24 mouse cellular contexts compared by ENCODE assay signal in genomic region chr7:74523086-74523485, GRCm38 (mm10). TPM values are rescaled to one million over a fixed set of nuclear protein-coding genes. Genes with fewer than 3 reads are reported as not detected.
DNase-seq lines count a peak whose midpoint lies in the region; ATAC-seq lines count a peak whose summit lies in the region.
"Had no signal": no experiment of that assay in that cellular context is flagged by ENCODE, and none has a peak within 500 bp of the region (broad histone marks: within the 10 kb centered on the region; RNA-seq: fewer than 3 reads in every experiment).

No protein-coding gene starts in this region.

- H3K27ac ChIP-seq in hindbrain, embryonic 10.5 days = no peak overlapping the region
- no peak overlapping the region for H3K27ac ChIP-seq in hindbrain, embryonic 12.5 days
- H3K27ac ChIP-seq in hindbrain, embryonic 11.5 days (ENCODE audit: low read depth, low read length) = no peak overlapping the region
- H3K27ac ChIP-seq: embryonic facial prominence, embryonic 13.5 days; intestine, embryonic 15.5 days; neural tube, embryonic 12.5 days; stomach, postnatal 0 days had no signal

- H3K4me1 ChIP-seq in hindbrain, embryonic 10.5 days (replicated peaks) = peaks cover 13% of the 10 kb centered on the region
- peaks cover 11% of the 10 kb centered on the region for H3K4me1 ChIP-seq in hindbrain, embryonic 12.5 days
- H3K4me1 ChIP-seq in hindbrain, embryonic 11.5 days (replicated peaks; ENCODE audit: control insufficient read depth, insufficient read depth, low read length) = 0 out of 2 replicates have a peak, but pooled peaks cover 2% of the 10 kb centered on the region
- peaks cover 69% of the 10 kb centered on the region for H3K4me1 ChIP-seq in megakaryocyte, embryonic 14.5 days
- H3K4me1 ChIP-seq: embryonic facial prominence, embryonic 13.5 days; intestine, embryonic 15.5 days; neural tube, embryonic 12.5 days had no signal

- peaks cover 78% of the 10 kb centered on the region for H3K27me3 ChIP-seq in hindbrain, embryonic 10.5 days (ENCODE audit: insufficient read depth, poor library complexity, severe bottlenecking)
- H3K27me3 ChIP-seq in hindbrain, embryonic 12.5 days = peaks cover 41% of the 10 kb centered on the region
- peaks cover 9% of the 10 kb centered on the region; the same call in 1 of the 2 replicates for H3K27me3 ChIP-seq in hindbrain, embryonic 11.5 days (ENCODE audit: control insufficient read depth, insufficient read depth, low read length)
- no peaks in the 10 kb centered on the region for H3K27me3 ChIP-seq in megakaryocyte, embryonic 14.5 days (replicated peaks)
- H3K27me3 ChIP-seq: embryonic facial prominence, embryonic 13.5 days; heart, embryonic 12.5 days; intestine, embryonic 15.5 days had no signal

- H3K9ac ChIP-seq in hindbrain, embryonic 12.5 days = no peak overlapping the region
- no peak overlapping the region for H3K9ac ChIP-seq in hindbrain, embryonic 11.5 days (ENCODE audit: low read depth, low read length)
- H3K9ac ChIP-seq: embryonic facial prominence, embryonic 13.5 days; heart, embryonic 12.5 days; intestine, embryonic 15.5 days; neural tube, embryonic 12.5 days had no signal

- no peaks in the 10 kb centered on the region for H3K36me3 ChIP-seq in hindbrain, embryonic 10.5 days
- no peaks in the 10 kb centered on the region for H3K36me3 ChIP-seq in hindbrain, embryonic 12.5 days
- no peaks in the 10 kb centered on the region for H3K36me3 ChIP-seq in hindbrain, embryonic 11.5 days (ENCODE audit: control insufficient read depth, insufficient read depth, low read length)
- no peaks in the 10 kb centered on the region for H3K36me3 ChIP-seq in megakaryocyte, embryonic 14.5 days (replicated peaks; ENCODE audit: low read length)
- H3K36me3 ChIP-seq: embryonic facial prominence, embryonic 13.5 days; heart, embryonic 12.5 days; intestine, embryonic 15.5 days; neural tube, embryonic 12.5 days had no signal

- H3K4me3 ChIP-seq in hindbrain, embryonic 10.5 days = no peak overlapping the region
- H3K4me3 ChIP-seq in hindbrain, embryonic 12.5 days = no peak overlapping the region
- no peak overlapping the region for H3K4me3 ChIP-seq in hindbrain, embryonic 11.5 days (ENCODE audit: low read depth, low read length)
- peak overlapping the region; percentile 46 for H3K4me3 ChIP-seq in megakaryocyte, embryonic 14.5 days (replicated peaks)
- H3K4me3 ChIP-seq: embryonic facial prominence, embryonic 13.5 days; heart, embryonic 12.5 days; intestine, embryonic 15.5 days; neural tube, embryonic 12.5 days had no signal

- H3K9me3 ChIP-seq in hindbrain, embryonic 10.5 days = no peaks in the 10 kb centered on the region
- no peaks in the 10 kb centered on the region for H3K9me3 ChIP-seq in hindbrain, embryonic 12.5 days (replicated peaks)
- no peaks in the 10 kb centered on the region for H3K9me3 ChIP-seq in hindbrain, embryonic 11.5 days (ENCODE audit: control insufficient read depth, low read length)
- H3K9me3 ChIP-seq in megakaryocyte, embryonic 14.5 days = no peaks in the 10 kb centered on the region
- H3K9me3 ChIP-seq: embryonic facial prominence, embryonic 13.5 days; heart, embryonic 12.5 days; intestine, embryonic 15.5 days; neural tube, embryonic 12.5 days had no signal

- peak; percentile 38 for DNase-seq in hindbrain, embryonic 10.5 days (ENCODE audit: low spot score)
- DNase-seq in embryo, embryonic 10.5 days (ENCODE audit: low spot score) = peak; percentile 14
- peak; percentile 37 for DNase-seq in hindbrain, embryonic 11.5 days (ENCODE audit: low spot score)
- no peak for DNase-seq in kidney, postnatal 25 days
- no peak for DNase-seq in adrenal gland, adult (ENCODE audit: inconsistent age in 2 of 2, low spot score in 1 of 2)
- DNase-seq: adrenal gland, postnatal 36 days; B cell, adult 2 months; cerebellum, postnatal 36 days; heart, postnatal 14 days; kidney, adult 9 months; kidney, postnatal 36 days; lung, adult 2 months; lung, postnatal 36 days; right cerebral cortex, postnatal 4 days; thymus, postnatal 14 days had no signal

- 42% methylated on average over 4 of the region's 4 CpGs for WGBS in hindbrain, embryonic 10.5 days
- WGBS in hindbrain, embryonic 12.5 days = 44% methylated on average over 4 of the region's 4 CpGs
- WGBS in hindbrain, embryonic 11.5 days = 39% methylated on average over 4 of the region's 4 CpGs

- H3K4me2 ChIP-seq in hindbrain, embryonic 12.5 days (replicated peaks) = no peak overlapping the region
- H3K4me2 ChIP-seq in hindbrain, embryonic 11.5 days (replicated peaks; ENCODE audit: low read depth, low read length) = no peak overlapping the region
- H3K4me2 ChIP-seq: embryonic facial prominence, embryonic 13.5 days; heart, embryonic 12.5 days; intestine, embryonic 15.5 days; liver, embryonic 11.5 days; neural tube, embryonic 12.5 days had no signal

- ATAC-seq in hindbrain, embryonic 12.5 days (ENCODE audit: low FRiP score) = no peak; the same call in 1 of the 2 replicates
- ATAC-seq in hindbrain, embryonic 11.5 days (ENCODE audit: low FRiP score) = peak; percentile 49; the same call in 1 of the 2 replicates
- no peak for ATAC-seq in monocyte, adult 5-6 weeks (replicated peaks; ENCODE audit: insufficient number of reproducible peaks, low FRiP score, low TSS enrichment, poor library complexity, severe bottlenecking)
- ATAC-seq: intestine, embryonic 15.5 days had no signal

RNA-seq across cellular contexts. Expression of gene Slco3a1, which starts 31.5 kb away (rescaled TPM):
- polyA plus RNA-seq in hindbrain, embryonic 10.5 days (2016; fragmentation: Nextera tagmentation; extraction: Ambion mirVana) = 8.7 and 10.1 TPM in 2 replicates
- 16.4 and 18.2 TPM in 2 replicates for polyA plus RNA-seq in hindbrain, embryonic 12.5 days (2016; fragmentation: Nextera tagmentation; extraction: Ambion mirVana)
- 7.9 and 10.4 TPM in 2 replicates for polyA plus RNA-seq in hindbrain, embryonic 11.5 days (2014; fragmentation: Nextera tagmentation; extraction: Ambion mirVana)
- 9.0 and 9.4 TPM in 2 replicates for polyA plus RNA-seq in megakaryocyte, embryonic 14.5 days (2012; ENCODE audit: insufficient read depth, low replicate concordance)
- total RNA-seq in monocyte, adult 5-6 weeks (2017) = 1.5 to 2.9 TPM (median 1.8 TPM) in 3 replicates

Comparison
In these comparisons a context has a peak if more than half of its experiments do, and no peak if none do; other contexts are left out.
1. DNase-seq: peak in hindbrain, embryonic 10.5 days (single experiment), embryo, embryonic 10.5 days (single experiment) and hindbrain, embryonic 11.5 days (single experiment); none in kidney, postnatal 25 days (0 of 2) and adrenal gland, adult (0 of 2).